Mouse (Mus musculus) E14TG2a.4 (cell line): ENCODE results near the gene Asic1.

Experiments used
- H3K27me3 ChIP-seq: 2 replicates; pipeline ENCODE4 v1.6.1; 2014; ENCODE audit warnings: low read length, control low read depth; ENCODE audit not compliant: insufficient read depth
- H3K36me3 ChIP-seq: 2 replicates; pipeline ENCODE4 v1.6.1; 2014; ENCODE audit warnings: low read length, control low read depth; ENCODE audit not compliant: insufficient read depth
- H3K4me1 ChIP-seq: replicated peaks from 2 replicates; pipeline ENCODE4 v1.6.1; 2014; ENCODE audit warnings: low read depth, low read length, control low read depth
- H3K4me3 ChIP-seq: replicated peaks from 2 replicates; pipeline ENCODE4 v1.5.1; 2014; ENCODE audit warnings: mild to moderate bottlenecking, low read length
- H3K9me3 ChIP-seq: 2 replicates; pipeline ENCODE4 v1.6.1; 2014; ENCODE audit warnings: low read length, control low read depth
- CTCF ChIP-seq: conservative IDR thresholded peaks from 2 replicates; pipeline ENCODE4 v1.5.1; 2014; ENCODE audit warnings: low read length
- NANOG ChIP-seq: IDR thresholded peaks from 2 replicates; pipeline ENCODE4 v1.6.1; 2014; ENCODE audit warnings: borderline replicate concordance, low read length, mixed read lengths
- POU5F1 ChIP-seq: IDR thresholded peaks from 2 replicates; pipeline ENCODE4 v1.6.1; 2014; ENCODE audit warnings: low read length, borderline replicate concordance

The Asic1 gene

GRCm38 (mm10) chr15:99717386-99718334, 47.5 kb downstream of the Asic1 start, which contains the start of gene Gpd1:
Gpd1 (plus strand) TSS chr15:99717515.
- no peak for TF ChIP-seq POU5F1
- peaks cover 86% of the 10 kb centered on the region for H3K4me1 ChIP-seq
- H3K4me3 ChIP-seq = peak within 1 kb of the TSS; percentile 20; the same call in 1 of the 2 replicates
- H3K9me3 ChIP-seq = no peaks in the 10 kb centered on the region
- H3K36me3 ChIP-seq = peaks cover 26% of the 10 kb centered on the region
- peaks cover 14% of the 10 kb centered on the region for H3K27me3 ChIP-seq

DNA sequence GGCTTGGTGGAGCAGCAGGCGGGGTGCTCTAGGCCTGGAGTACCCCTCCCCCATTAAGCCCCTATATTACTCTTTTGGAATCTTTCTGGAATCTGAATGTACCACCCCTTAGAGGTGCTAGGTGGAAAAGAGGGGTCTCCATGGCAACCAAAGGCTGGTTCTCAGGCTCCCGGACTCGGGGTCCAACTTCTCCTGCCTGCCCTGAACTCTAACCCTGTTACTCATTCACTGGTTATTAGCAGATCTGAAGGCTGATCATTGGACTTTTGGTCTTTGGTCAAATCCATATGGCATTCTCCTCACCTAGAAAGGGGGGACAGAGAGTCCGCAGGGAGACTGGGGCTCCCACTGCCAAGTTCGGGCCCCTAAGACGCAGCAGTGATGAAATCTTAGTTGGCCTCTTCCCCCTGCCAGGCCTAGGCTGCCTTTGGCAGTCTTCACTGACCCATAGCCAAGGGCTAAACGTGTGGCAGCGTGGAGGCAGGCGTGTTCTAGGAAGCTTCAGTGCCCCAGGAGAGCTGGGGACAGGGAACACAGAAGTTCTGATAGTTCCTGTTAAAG, 48.4 kb downstream of the Asic1 start:
- Histone ChIP-seq H3K36me3 (peaks cover 17% of the 10 kb centered on the region), H3K4me1 (peaks cover 86% of the 10 kb centered on the region), H3K27me3 (peaks cover 14% of the 10 kb centered on the region), H3K4me3 (no peak overlapping the region), H3K9me3 (no peaks in the 10 kb centered on the region)
- TF ChIP-seq CTCF (no peak), POU5F1 (no peak), NANOG (no peak)

DNA sequence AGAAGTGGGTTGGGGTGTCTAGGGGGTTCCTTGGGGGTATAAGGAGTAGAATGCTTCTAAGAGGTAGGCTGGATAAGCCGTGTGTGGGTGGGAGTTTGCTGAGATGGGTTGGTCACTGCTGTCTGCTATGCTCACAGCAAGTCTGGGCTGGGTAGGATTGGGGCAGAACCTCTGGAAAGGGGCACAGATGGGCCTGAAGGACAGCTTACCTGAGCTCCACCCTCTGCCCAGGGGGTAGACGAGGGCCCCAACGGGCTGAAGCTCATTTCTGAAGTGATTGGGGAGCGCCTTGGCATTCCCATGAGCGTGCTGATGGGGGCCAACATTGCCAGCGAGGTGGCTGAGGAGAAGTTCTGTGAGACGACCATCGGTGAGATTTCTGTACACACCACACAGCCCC, 49.7 kb downstream of the Asic1 start:
- H3K4me3 ChIP-seq = no peak overlapping the region
- peaks cover 87% of the 10 kb centered on the region for H3K4me1 ChIP-seq
- H3K36me3 ChIP-seq = peaks cover 7% of the 10 kb centered on the region
- TF ChIP-seq POU5F1 (no peak), CTCF (no peak), NANOG (no peak)
- no peaks in the 10 kb centered on the region for H3K9me3 ChIP-seq
- peaks cover 14% of the 10 kb centered on the region for H3K27me3 ChIP-seq

- Histone ChIP-seq H3K4me3 (peak overlapping the region; percentile 61), H3K27me3 (peaks cover 14% of the 10 kb centered on the region), H3K4me1 (peaks cover 77% of the 10 kb centered on the region), H3K36me3 (no peaks in the 10 kb centered on the region), H3K9me3 (no peaks in the 10 kb centered on the region)
- TF ChIP-seq POU5F1 (no peak), CTCF (no peak), NANOG (no peak)
Observed at GRCm38 (mm10) chr15:99721921-99722743, 52.0 kb downstream of the Asic1 start.

DNA sequence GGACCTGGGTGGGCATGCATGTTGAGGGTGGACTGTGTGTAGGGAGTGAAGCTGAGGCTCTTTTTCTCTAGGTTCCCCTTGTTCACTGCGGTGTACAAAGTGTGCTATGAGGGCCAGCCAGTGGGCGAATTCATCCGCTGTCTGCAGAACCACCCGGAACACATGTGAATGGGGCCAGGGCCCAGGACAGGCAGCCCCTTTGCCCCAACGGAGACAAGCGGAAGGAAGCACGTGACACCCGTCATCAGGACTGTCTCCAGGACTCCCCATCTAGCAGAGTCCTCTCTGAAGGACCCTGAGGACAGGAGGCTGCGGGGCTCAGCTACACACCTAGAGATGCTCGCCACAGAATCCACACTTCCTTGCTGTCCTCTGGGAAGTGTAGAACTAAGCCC, 52.9 kb downstream of the Asic1 start:
- TF ChIP-seq POU5F1 (no peak), CTCF (no peak), NANOG (no peak)
- H3K27me3 ChIP-seq = peaks cover 8% of the 10 kb centered on the region; the same call in 1 of the 2 replicates
- H3K9me3 ChIP-seq = no peaks in the 10 kb centered on the region
- H3K36me3 ChIP-seq = peaks cover 9% of the 10 kb centered on the region
- peaks cover 74% of the 10 kb centered on the region for H3K4me1 ChIP-seq
- H3K4me3 ChIP-seq = peak overlapping the region; percentile 61

- TF ChIP-seq CTCF (0 out of 2 replicates have a peak, but pooled peaks have one; percentile 1), POU5F1 (no peak), NANOG (no peak)
- H3K4me1 ChIP-seq = peaks cover 72% of the 10 kb centered on the region
- H3K9me3 ChIP-seq = no peaks in the 10 kb centered on the region
- peaks cover 11% of the 10 kb centered on the region for H3K36me3 ChIP-seq
- peaks cover 8% of the 10 kb centered on the region; the same call in 1 of the 2 replicates for H3K27me3 ChIP-seq
- H3K4me3 ChIP-seq = peak overlapping the region; percentile 61
Observed at GRCm38 (mm10) chr15:99723515-99724291, 53.5 kb downstream of the Asic1 start.

DNA sequence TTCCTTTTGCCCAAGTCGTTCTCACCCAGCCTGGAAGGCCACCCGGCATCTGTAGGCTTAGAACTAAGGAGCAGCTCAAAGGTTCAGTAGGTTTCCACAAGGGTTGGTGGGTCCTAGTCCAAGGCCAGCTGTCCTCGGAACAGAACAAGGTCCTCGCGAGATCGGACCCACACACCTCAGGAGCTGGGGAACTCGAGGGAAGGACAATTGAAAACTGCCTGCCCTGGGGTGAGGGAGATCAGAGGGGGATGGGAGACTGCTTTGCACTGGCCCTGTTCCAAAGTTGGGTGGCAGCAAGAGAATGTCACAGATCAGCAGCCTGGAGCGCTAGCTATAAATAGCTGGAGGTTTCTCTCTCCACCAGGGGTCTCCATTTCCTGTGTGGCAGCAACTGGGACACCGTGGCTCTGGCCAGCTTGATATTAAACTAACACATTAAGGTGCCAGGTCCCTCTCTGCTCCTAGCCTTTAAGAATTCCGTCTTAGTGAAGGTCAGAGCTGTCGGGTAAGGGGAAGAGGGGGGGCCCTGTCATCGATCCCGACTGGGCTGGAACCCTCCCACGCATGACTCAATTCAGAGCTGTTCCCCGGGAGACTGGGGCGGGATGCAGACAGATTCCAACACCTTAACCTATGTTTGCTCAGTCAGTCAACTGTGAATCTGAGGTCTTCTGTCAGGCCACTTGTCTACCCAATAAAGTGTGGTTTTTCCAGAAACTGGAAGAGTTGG, 54.3 kb downstream of the Asic1 start:
- Histone ChIP-seq H3K4me3 (peak overlapping the region; percentile 61), H3K4me1 (peaks cover 68% of the 10 kb centered on the region), H3K9me3 (no peaks in the 10 kb centered on the region), H3K27me3 (peaks cover 8% of the 10 kb centered on the region; the same call in 1 of the 2 replicates), H3K36me3 (peaks cover 11% of the 10 kb centered on the region)
- TF ChIP-seq POU5F1 (no peak), NANOG (no peak), CTCF (no peak; the same call in 1 of the 2 replicates)
